Mouse (Mus musculus): ENCODE results near the gene Vps35. TPM values are rescaled to one million over a fixed set of nuclear protein-coding genes. Genes with fewer than 3 reads are reported as not detected.

Vps35 gene
- total RNA-seq (2014; rRNA removed) = 121 and 136 TPM in 2 replicates
- polyA plus RNA-seq (2015; fragmentation: Nextera tagmentation; extraction: Ambion mirVana) = 154 TPM in 2 replicates

- TF ChIP-seq CTCF (IDR thresholded peaks at IDR 0.05) = no peak
- Histone ChIP-seq H3K27me3 (ENCODE audit: insufficient read depth, low read length) (no peaks in the 10 kb centered on the region), H3K9ac (replicated peaks; ENCODE audit: low read length, poor library complexity, severe bottlenecking) (peak within 1 kb of the TSS; percentile 89), H3K4me3 (ENCODE audit: low read depth, low read length) (peak within 1 kb of the TSS; percentile 88), H3K4me2 (ENCODE audit: low read depth, low read length, poor library complexity, severe bottlenecking) (peak within 1 kb of the TSS; percentile 71), H3K4me1 (ENCODE audit: insufficient read depth, low read length) (peaks cover 14% of the 10 kb centered on the region; the same call in 1 of the 2 replicates), H3K9me3 (ENCODE audit: low read length) (no peaks in the 10 kb centered on the region), H3K27ac (ENCODE audit: low read depth, low read length) (peak within 1 kb of the TSS; percentile 96), H3K36me3 (ENCODE audit: insufficient read depth, low read length) (peaks cover 5% of the 10 kb centered on the region)
- WGBS = under 1% methylated on average over 61 of the region's 63 CpGs
- DNase-seq (ENCODE audit: low spot score) = peak; percentile 99
- ATAC-seq (ENCODE audit: low FRiP score) = peak; percentile 98
These were observed at the start of gene Vps35, which contains the start of gene Orc6 for GRCm38 (mm10) chr8:85299434-85300077. Vps35 (minus strand) TSS chr8:85299802. Orc6 (plus strand) TSS chr8:85299632.

- Histone ChIP-seq H3K4me3 (ENCODE audit: low read depth, low read length) (no peak overlapping the region), H3K9me3 (ENCODE audit: low read length) (no peaks in the 10 kb centered on the region), H3K4me2 (ENCODE audit: low read depth, low read length, poor library complexity, severe bottlenecking) (no peak overlapping the region), H3K36me3 (ENCODE audit: insufficient read depth, low read length) (no peaks in the 10 kb centered on the region), H3K9ac (replicated peaks; ENCODE audit: low read length, poor library complexity, severe bottlenecking) (no peak overlapping the region), H3K27me3 (ENCODE audit: insufficient read depth, low read length) (no peaks in the 10 kb centered on the region), H3K27ac (ENCODE audit: low read depth, low read length) (no peak overlapping the region), H3K4me1 (ENCODE audit: insufficient read depth, low read length) (no peaks in the 10 kb centered on the region)
- DNase-seq (ENCODE audit: low spot score) (peak; percentile 12), ATAC-seq (ENCODE audit: low FRiP score) (no peak)
- 59% methylated on average over 5 of the region's 5 CpGs for WGBS
- TF ChIP-seq CTCF (IDR thresholded peaks at IDR 0.05) = no peak
These were observed 40.4 kb upstream of the Vps35 start for GRCm38 (mm10) chr8:85339871-85340573.

GRCm38 (mm10) chr8:85337681-85338080 lies 38.1 kb upstream of the Vps35 start:
- ATAC-seq (ENCODE audit: low FRiP score) = no peak
- Histone ChIP-seq H3K4me2 (ENCODE audit: low read depth, low read length, poor library complexity, severe bottlenecking) (no peak overlapping the region), H3K9ac (replicated peaks; ENCODE audit: low read length, poor library complexity, severe bottlenecking) (no peak overlapping the region), H3K27ac (ENCODE audit: low read depth, low read length) (no peak overlapping the region), H3K9me3 (ENCODE audit: low read length) (no peaks in the 10 kb centered on the region), H3K4me3 (ENCODE audit: low read depth, low read length) (no peak overlapping the region), H3K36me3 (ENCODE audit: insufficient read depth, low read length) (no peaks in the 10 kb centered on the region), H3K27me3 (ENCODE audit: insufficient read depth, low read length) (no peaks in the 10 kb centered on the region), H3K4me1 (ENCODE audit: insufficient read depth, low read length) (no peaks in the 10 kb centered on the region)
- WGBS = 86% methylated on average over 4 of the region's 4 CpGs
- no peak for DNase-seq (ENCODE audit: low spot score)
- no peak for TF ChIP-seq CTCF (IDR thresholded peaks at IDR 0.05)

GRCm38 (mm10) chr8:85336211-85336933 lies 36.8 kb upstream of the Vps35 start:
- Histone ChIP-seq H3K36me3 (ENCODE audit: insufficient read depth, low read length) (no peaks in the 10 kb centered on the region), H3K4me2 (ENCODE audit: low read depth, low read length, poor library complexity, severe bottlenecking) (no peak overlapping the region), H3K27ac (ENCODE audit: low read depth, low read length) (no peak overlapping the region), H3K4me1 (ENCODE audit: insufficient read depth, low read length) (no peaks in the 10 kb centered on the region), H3K4me3 (ENCODE audit: low read depth, low read length) (no peak overlapping the region), H3K9me3 (ENCODE audit: low read length) (no peaks in the 10 kb centered on the region), H3K27me3 (ENCODE audit: insufficient read depth, low read length) (no peaks in the 10 kb centered on the region), H3K9ac (replicated peaks; ENCODE audit: low read length, poor library complexity, severe bottlenecking) (no peak overlapping the region)
- ATAC-seq (ENCODE audit: low FRiP score) (no peak), DNase-seq (ENCODE audit: low spot score) (no peak)
- 86% methylated on average over 6 of the region's 6 CpGs for WGBS
- TF ChIP-seq CTCF (IDR thresholded peaks at IDR 0.05) = no peak

- no peak overlapping the region for H3K27ac ChIP-seq (ENCODE audit: low read depth, low read length)
- ATAC-seq (ENCODE audit: low FRiP score) (no peak), DNase-seq (ENCODE audit: low spot score) (no peak)
- H3K9me3 ChIP-seq (ENCODE audit: low read length) = no peaks in the 10 kb centered on the region
- H3K9ac ChIP-seq (replicated peaks; ENCODE audit: low read length, poor library complexity, severe bottlenecking) = no peak overlapping the region
- no peak for TF ChIP-seq CTCF (IDR thresholded peaks at IDR 0.05)
- H3K4me2 ChIP-seq (ENCODE audit: low read depth, low read length, poor library complexity, severe bottlenecking) = no peak overlapping the region
- no peaks in the 10 kb centered on the region for H3K4me1 ChIP-seq (ENCODE audit: insufficient read depth, low read length)
- H3K4me3 ChIP-seq (ENCODE audit: low read depth, low read length) = no peak overlapping the region
- no peaks in the 10 kb centered on the region for H3K36me3 ChIP-seq (ENCODE audit: insufficient read depth, low read length)
- no peaks in the 10 kb centered on the region for H3K27me3 ChIP-seq (ENCODE audit: insufficient read depth, low read length)
These were observed 35.5 kb upstream of the Vps35 start for GRCm38 (mm10) chr8:85335105-85335504.
